Mouse (Mus musculus): ENCODE results near the gene Tex9.
"Not testable (repeated sequence)": the region's sequence is repeated elsewhere in the genome, so short reads cannot be mapped to it uniquely, and the experiment has no call there.

Tex9 gene

GRCm38 (mm10) chr9:72437822-72438701 lies 54.0 kb downstream of the Tex9 start, which contains the start of gene Mns1:
Mns1 (plus strand) TSS chr9:72438011.
- peak; percentile 81 for DNase-seq

GRCm38 (mm10) chr9:72434876-72435275 lies 57.1 kb downstream of the Tex9 start:
- no peak for DNase-seq

- DNase-seq, result no peak
Observed at GRCm38 (mm10) chr9:72427861-72428260, 64.2 kb downstream of the Tex9 start.

GRCm38 (mm10) chr9:72425300-72425850 lies 66.6 kb downstream of the Tex9 start:
- no peak for DNase-seq

- DNase-seq, result no peak
Observed at GRCm38 (mm10) chr9:72422753-72423152, 69.3 kb downstream of the Tex9 start.

- DNase-seq, result no peak
Observed at GRCm38 (mm10) chr9:72422284-72422683, 69.7 kb downstream of the Tex9 start.

- no peak for DNase-seq
Observed at GRCm38 (mm10) chr9:72420490-72420889, 71.5 kb downstream of the Tex9 start.

GRCm38 (mm10) chr9:72418443-72418842 lies 73.6 kb downstream of the Tex9 start:
- no peak for DNase-seq

GRCm38 (mm10) chr9:72411746-72412145 lies 80.3 kb downstream of the Tex9 start:
- no peak for DNase-seq

GRCm38 (mm10) chr9:72409381-72410225 lies 82.4 kb downstream of the Tex9 start:
- no peak for DNase-seq

GRCm38 (mm10) chr9:72408131-72408586 lies 83.9 kb downstream of the Tex9 start:
- DNase-seq, result peak; percentile 67

GRCm38 (mm10) chr9:72405882-72406638 lies 86.0 kb downstream of the Tex9 start:
- no peak for DNase-seq

- no peak for DNase-seq
Observed at GRCm38 (mm10) chr9:72404934-72405333, 87.1 kb downstream of the Tex9 start.

GRCm38 (mm10) chr9:72404446-72404845 lies 87.6 kb downstream of the Tex9 start:
- DNase-seq, result no peak

- no peak for DNase-seq
Observed at GRCm38 (mm10) chr9:72403421-72403820, 88.6 kb downstream of the Tex9 start.

- not testable (repeated sequence) for DNase-seq
Observed at GRCm38 (mm10) chr9:72401769-72402168, 90.2 kb downstream of the Tex9 start.

Data from cerebellum, adult 11 months (tissue).